Mouse (Mus musculus): ENCODE results near the gene Prox2.

Prox2 gene

GRCm38 (mm10) chr12:85094010-85094409 lies 16.5 kb downstream of the Prox2 start:
- DNase-seq (ENCODE audit: low spot score in 2 of 2) = peak in 1 of 2 experiments; percentile 45

DNA sequence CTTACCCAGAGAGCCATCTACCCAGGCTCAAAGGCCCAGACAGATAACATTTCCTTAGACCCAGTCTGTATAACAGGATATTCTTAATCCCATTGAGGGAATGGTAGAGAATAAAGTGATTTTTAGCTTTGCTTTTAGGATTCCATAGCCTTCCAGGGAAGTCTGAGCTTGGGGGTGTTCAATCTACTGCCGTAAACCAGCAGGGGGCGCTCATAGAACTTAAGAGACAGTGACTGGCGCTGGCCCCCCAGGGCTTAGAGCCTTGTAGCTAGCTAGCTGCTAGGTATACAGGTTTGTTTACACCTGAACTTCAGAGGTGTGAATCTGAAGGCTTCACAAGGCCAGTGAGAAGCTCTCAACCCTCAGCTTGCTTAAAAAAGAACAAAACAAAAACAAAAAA lies 18.3 kb downstream of the Prox2 start:
- DNase-seq (ENCODE audit: low spot score in 2 of 2) = peak in 1 of 2 experiments; percentile 52

- no peak for DNase-seq (ENCODE audit: low spot score in 2 of 2)
Observed at GRCm38 (mm10) chr12:85091190-85091589, 19.4 kb downstream of the Prox2 start.

- no peak for DNase-seq (ENCODE audit: low spot score in 2 of 2)
Observed at GRCm38 (mm10) chr12:85087845-85088244, 22.7 kb downstream of the Prox2 start.

- no peak for DNase-seq (ENCODE audit: low spot score in 2 of 2)
Observed at GRCm38 (mm10) chr12:85084941-85085340, 25.6 kb downstream of the Prox2 start.

DNA sequence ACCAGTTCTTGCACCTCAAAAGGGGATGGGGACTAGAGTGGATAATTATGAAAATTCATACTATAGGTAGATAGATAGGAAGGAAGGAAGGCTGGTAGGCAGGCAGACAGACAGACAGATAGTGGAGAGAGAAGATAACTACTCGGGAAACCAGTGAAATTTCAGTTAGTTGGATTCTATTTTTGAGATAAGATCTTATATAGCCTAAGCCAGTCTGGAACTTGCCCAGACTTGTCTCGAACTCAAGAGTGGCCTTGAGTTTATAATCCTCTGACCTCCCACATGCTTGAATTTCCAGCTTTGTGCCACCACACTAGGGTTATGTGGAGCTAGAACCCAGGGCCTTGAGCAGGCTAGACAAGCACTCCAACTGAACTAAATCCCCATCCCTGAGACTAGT lies 26.3 kb downstream of the Prox2 start:
- no peak for DNase-seq (ENCODE audit: low spot score in 2 of 2)

GRCm38 (mm10) chr12:85077100-85077499 lies 33.5 kb downstream of the Prox2 start:
- peak in 1 of 2 experiments; percentile 49 for DNase-seq (ENCODE audit: low spot score in 2 of 2)

GRCm38 (mm10) chr12:85071043-85071442 lies 39.5 kb downstream of the Prox2 start:
- DNase-seq (ENCODE audit: low spot score in 2 of 2) = no peak

- DNase-seq (ENCODE audit: low spot score in 2 of 2) = no peak
Observed at GRCm38 (mm10) chr12:85051218-85051617, 59.3 kb downstream of the Prox2 start.
